Mouse (Mus musculus) ES-Bruce4 (cell line): ENCODE data around the gene Nol10.

Experiments used
- EP300 ChIP-seq: IDR thresholded peaks from 2 replicates; pipeline ENCODE4 v1.6.1; 2011; ENCODE audit warnings: low read depth, low read length; ENCODE audit not compliant: insufficient read depth
- POLR2A ChIP-seq: IDR thresholded peaks from one replicate; pipeline ENCODE4 v1.8.1; 2011; ENCODE audit warnings: low read length; ENCODE audit not compliant: insufficient read depth

GRCm38 (mm10) chr12:17431166-17431565 lies 82.9 kb downstream of the Nol10 start:
- TF ChIP-seq POLR2A (no peak), EP300 (no peak)
